In the genomic region with DNA sequence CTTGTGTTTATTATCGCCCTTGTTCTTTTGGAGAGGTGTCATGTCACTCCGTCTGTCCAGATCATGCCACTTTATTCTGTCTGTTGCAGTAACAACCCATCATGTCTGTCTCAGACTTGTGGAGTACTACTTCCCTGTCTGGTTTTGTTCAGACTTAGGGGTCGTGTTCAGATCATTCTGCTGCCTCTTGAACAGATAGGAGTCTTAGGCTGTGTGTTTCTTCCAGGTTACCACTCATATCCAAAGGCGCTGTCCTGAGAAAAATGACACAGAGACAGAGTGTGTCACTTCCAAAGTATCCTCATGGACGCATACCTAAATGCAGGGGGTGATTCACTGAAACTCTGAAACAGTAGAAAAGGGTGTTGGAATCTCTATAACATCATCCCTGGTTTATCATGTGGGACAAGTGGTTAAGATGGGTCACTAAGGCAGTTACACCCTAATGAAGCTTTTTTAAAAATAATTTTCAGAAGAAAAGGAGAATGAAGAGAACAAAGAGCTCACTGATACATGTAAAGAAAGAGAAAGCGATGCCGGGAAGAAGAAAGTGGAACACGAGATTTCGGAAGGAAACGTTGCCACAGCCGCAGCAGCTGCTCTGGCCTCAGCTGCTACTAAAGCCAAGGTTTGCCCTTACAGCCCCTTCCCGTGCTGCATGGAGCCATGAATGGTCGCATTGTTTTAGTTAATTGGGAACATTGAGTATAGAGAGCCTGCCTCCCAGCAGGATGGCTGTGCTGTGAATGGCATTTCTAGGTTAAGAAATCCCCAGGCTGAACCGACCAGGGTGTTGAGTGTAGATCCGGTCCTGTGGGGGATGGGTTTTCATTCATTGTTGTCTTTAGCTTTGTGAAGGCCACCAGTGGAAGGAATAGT, we compare ENCODE assay signal across 7 mouse cellular contexts. TPM values are rescaled to one million over a fixed set of nuclear protein-coding genes. Genes with fewer than 3 reads are reported as not detected.
DNase-seq lines count a peak whose midpoint lies in the region; ATAC-seq lines count a peak whose summit lies in the region.

No protein-coding gene starts in this region.

- intact Hi-C loops in gastrocnemius, postnatal 36 days (cut with DNase I): no loop called here

- no peaks in the 10 kb centered on the region for H3K27me3 ChIP-seq in forebrain, embryonic 10.5 days (ENCODE audit: poor library complexity, severe bottlenecking)
- H3K27me3 ChIP-seq in midbrain, embryonic 15.5 days (replicated peaks): no peaks in the 10 kb centered on the region

- peak; percentile 15 to 21 for DNase-seq in cerebellum, postnatal 14 days
- DNase-seq in forebrain, embryonic 10.5 days (ENCODE audit: extremely low spot score, low spot score): peak; percentile 78
- peak; percentile 48 for DNase-seq in layer of hippocampus, adult 9-10 months (ENCODE audit: low spot score)
- no peak for DNase-seq in gastrocnemius, postnatal 36 days
- DNase-seq in kidney, adult 8-10 months: no peak
- no peak for DNase-seq in gastrocnemius, adult 8-10 months (ENCODE audit: low spot score in 2 of 2)

- peak overlapping the region; percentile 84 for H3K27ac ChIP-seq in forebrain, embryonic 10.5 days
- peak overlapping the region; percentile 71 for H3K27ac ChIP-seq in midbrain, embryonic 15.5 days

- no peak overlapping the region for H3K9ac ChIP-seq in midbrain, embryonic 15.5 days

- ATAC-seq in midbrain, embryonic 15.5 days (replicated peaks): peak; percentile 82

- H3K4me1 ChIP-seq in forebrain, embryonic 10.5 days: peaks cover 40% of the 10 kb centered on the region
- H3K4me1 ChIP-seq in midbrain, embryonic 15.5 days: peaks cover 3% of the 10 kb centered on the region

- H3K9me3 ChIP-seq in forebrain, embryonic 10.5 days: no peaks in the 10 kb centered on the region
- H3K9me3 ChIP-seq in midbrain, embryonic 15.5 days: no peaks in the 10 kb centered on the region

- no peak overlapping the region for H3K4me2 ChIP-seq in midbrain, embryonic 15.5 days

- 21% methylated on average over 15 of the region's 15 CpGs for WGBS in forebrain, embryonic 10.5 days
- WGBS in midbrain, embryonic 15.5 days: 22% methylated on average over 15 of the region's 15 CpGs

- H3K36me3 ChIP-seq in forebrain, embryonic 10.5 days (replicated peaks): peaks cover 99% of the 10 kb centered on the region
- H3K36me3 ChIP-seq in midbrain, embryonic 15.5 days (replicated peaks): peaks cover 57% of the 10 kb centered on the region

- H3K4me3 ChIP-seq in forebrain, embryonic 10.5 days: peak overlapping the region; percentile 21; the same call in 1 of the 2 replicates
- H3K4me3 ChIP-seq in midbrain, embryonic 15.5 days: no peak overlapping the region

RNA-seq across cellular contexts. Expression of a gene that starts 37.8 kb away (rescaled TPM):
- 5.4 and 6.3 TPM in 2 replicates for polyA plus RNA-seq in forebrain, embryonic 10.5 days (2016; fragmentation: Nextera tagmentation; extraction: Ambion mirVana)
- 175 and 191 TPM in 2 replicates for polyA plus RNA-seq in midbrain, embryonic 15.5 days (2015; fragmentation: Nextera tagmentation; extraction: Ambion mirVana)
- total RNA-seq in gastrocnemius, postnatal 36 days (2021): under 1 TPM in 1 of 2 experiments, not detected in 1; 0.18 TPM
- total RNA-seq in gastrocnemius, adult 8-10 months (2022): under 1 TPM in 2 of 4 experiments, not detected in 2; 0.16 to 0.17 TPM

Comparison
In these comparisons a context has a peak if more than half of its experiments do, and no peak if none do; other contexts are left out.
1. DNase-seq: peak in cerebellum, postnatal 14 days (2 of 2), forebrain, embryonic 10.5 days (single experiment) and layer of hippocampus, adult 9-10 months (single experiment); none in gastrocnemius, postnatal 36 days (0 of 2), kidney, adult 8-10 months (0 of 2) and gastrocnemius, adult 8-10 months (0 of 2).